Mouse (Mus musculus): Measurements from ENCODE around the gene Rap1b.

GRCm38 (mm10) chr10:117873952-117874351 lies 28.1 kb upstream of the Rap1b start:
- no peak for TF ChIP-seq POLR2A (IDR thresholded peaks at IDR 0.05; ENCODE audit: low read depth, low read length)
- no peak for TF ChIP-seq CTCF (conservative IDR thresholded peaks at IDR 0.05; ENCODE audit: insufficient read depth, insufficient read length, low read depth, low read length)

All from kidney, adult 2 months (tissue).